Mouse (Mus musculus): Measurements from ENCODE around the gene Gm10300. TPM values are rescaled to one million over a fixed set of nuclear protein-coding genes. Genes with fewer than 3 reads are reported as not detected.

Gm10300 gene
- polyA plus RNA-seq, 1 experiment from 2014 or later = 0.13 TPM

DNA sequence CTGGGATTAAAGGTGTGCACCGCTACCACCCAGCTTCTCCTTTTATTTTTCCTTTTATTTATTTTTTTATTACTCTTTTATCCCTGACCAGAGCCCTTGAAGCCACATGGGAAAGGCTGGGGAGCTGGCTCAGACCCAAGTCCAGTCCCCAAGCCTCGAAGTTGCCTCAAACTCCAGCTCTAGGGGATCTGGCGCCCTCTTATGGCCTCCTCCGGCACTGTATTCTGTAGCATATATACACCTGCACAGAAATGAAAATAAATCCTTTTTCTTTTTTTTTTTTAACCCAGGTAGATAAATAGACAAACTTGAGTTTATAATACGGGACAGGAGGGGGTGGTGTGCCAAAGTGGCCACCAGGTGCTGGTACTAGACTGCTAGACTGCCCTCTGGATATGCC is 47.2 kb downstream of the Gm10300 start:
- no peak for ATAC-seq (ENCODE audit: insufficient number of reproducible peaks, low FRiP score, low TSS enrichment, low read depth)
- Histone ChIP-seq H3K4me1 (peaks cover 8% of the 10 kb centered on the region; the same call in 1 of the 2 replicates), H3K4me3 (replicated peaks) (no peak overlapping the region), H3K4me2 (replicated peaks) (no peak overlapping the region), H3K9me3 (replicated peaks) (no peaks in the 10 kb centered on the region), H3K27me3 (no peaks in the 10 kb centered on the region), H3K27ac (replicated peaks) (no peak overlapping the region), H3K36me3 (no peaks in the 10 kb centered on the region), H3K9ac (no peak overlapping the region)
- WGBS = 85% methylated on average over 5 of the region's 5 CpGs

DNA sequence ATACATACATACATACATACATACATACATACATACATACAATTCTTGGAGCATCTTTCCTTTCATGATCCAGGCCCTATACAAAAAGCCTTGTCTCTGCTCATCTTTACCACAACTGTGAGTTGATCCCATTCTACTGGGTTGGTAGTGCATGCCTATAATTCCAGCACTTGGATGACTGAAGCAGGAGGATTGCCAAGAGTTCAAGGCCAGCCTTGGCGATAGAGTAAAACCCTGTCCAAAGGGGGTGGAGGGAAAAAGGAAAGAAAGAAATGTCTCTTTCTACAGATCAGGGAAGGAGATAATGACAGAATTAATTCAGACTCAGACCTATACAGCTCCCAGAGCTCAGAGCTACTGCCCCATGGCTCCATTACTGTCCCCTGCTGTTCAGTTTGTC is 48.7 kb downstream of the Gm10300 start:
- no peaks in the 10 kb centered on the region for H3K9me3 ChIP-seq (replicated peaks)
- no peak overlapping the region for H3K4me3 ChIP-seq (replicated peaks)
- WGBS = 84% methylated on average over 1 of the region's 1 CpGs
- peaks cover 8% of the 10 kb centered on the region; the same call in 1 of the 2 replicates for H3K4me1 ChIP-seq
- no peak overlapping the region for H3K27ac ChIP-seq (replicated peaks)
- H3K4me2 ChIP-seq (replicated peaks) = no peak overlapping the region
- no peaks in the 10 kb centered on the region for H3K27me3 ChIP-seq
- H3K9ac ChIP-seq = no peak overlapping the region
- H3K36me3 ChIP-seq = no peaks in the 10 kb centered on the region
- ATAC-seq (ENCODE audit: insufficient number of reproducible peaks, low FRiP score, low TSS enrichment, low read depth) = no peak

Other genes with a start within 250 kb of the Gm10300 start
- 26.7 and 27.4 TPM in 2 replicates for gene Ptpru, start 236.4 kb upstream of the Gm10300 start, polyA plus RNA-seq (2015; fragmentation: Nextera tagmentation; extraction: Ambion mirVana)
- 41.9 and 49.7 TPM in 2 replicates for gene Mecr, start 231.2 kb upstream of the Gm10300 start, polyA plus RNA-seq (2015; fragmentation: Nextera tagmentation; extraction: Ambion mirVana)
- gene Srsf4, start 201.1 kb upstream of the Gm10300 start, polyA plus RNA-seq (2015; fragmentation: Nextera tagmentation; extraction: Ambion mirVana) = 101 and 103 TPM in 2 replicates
- gene Tmem200b, start 152.9 kb upstream of the Gm10300 start, polyA plus RNA-seq (2015; fragmentation: Nextera tagmentation; extraction: Ambion mirVana) = 6.0 and 6.7 TPM in 2 replicates
- 58.0 and 58.2 TPM in 2 replicates for gene Epb41, start 624 bp downstream of the Gm10300 start, polyA plus RNA-seq (2015; fragmentation: Nextera tagmentation; extraction: Ambion mirVana)
- gene Oprd1, start 69.8 kb downstream of the Gm10300 start, polyA plus RNA-seq (2015; fragmentation: Nextera tagmentation; extraction: Ambion mirVana) = 0.33 and 0.54 TPM in 2 replicates
- gene Ythdf2, start 137.6 kb downstream of the Gm10300 start, polyA plus RNA-seq (2015; fragmentation: Nextera tagmentation; extraction: Ambion mirVana) = 95.3 and 95.7 TPM in 2 replicates
- 37.5 and 37.8 TPM in 2 replicates for gene Gmeb1, start 186.9 kb downstream of the Gm10300 start, polyA plus RNA-seq (2015; fragmentation: Nextera tagmentation; extraction: Ambion mirVana)
- 44.4 and 48.8 TPM in 2 replicates for gene Taf12, start 199.7 kb downstream of the Gm10300 start, polyA plus RNA-seq (2015; fragmentation: Nextera tagmentation; extraction: Ambion mirVana)
- 2.4 and 3.4 TPM in 2 replicates for gene Rab42, start 228.7 kb downstream of the Gm10300 start, polyA plus RNA-seq (2015; fragmentation: Nextera tagmentation; extraction: Ambion mirVana)

Measured in embryonic facial prominence, embryonic 15.5 days (tissue).